Mouse (Mus musculus) spleen, adult 2 months (tissue): Measurements from ENCODE around the gene Tcp1. TPM values are rescaled to one million over a fixed set of nuclear protein-coding genes. Genes with fewer than 3 reads are reported as not detected.
"Not testable (repeated sequence)": the region's sequence is repeated elsewhere in the genome, so short reads cannot be mapped to it uniquely, and the experiment has no call there.

Source experiments
- DNase-seq, 2 experiments: peaks; one replicate each; pipeline versions ENCODE4 v3.0.0 to v3.0.0-alpha.2; 2012 to 2021; ENCODE audit warnings: low spot score in 2 of 2, low read depth in 1 of 2
- H3K27ac ChIP-seq: fragments of 200-500 bp; 2 replicates; pipeline ENCODE4 v1.5.1; 2012; ENCODE audit warnings: low read length, inconsistent platforms; ENCODE audit not compliant: insufficient read depth
- H3K27me3 ChIP-seq: fragments of 200-500 bp; 2 replicates; pipeline ENCODE4 v1.6.1; 2012; ENCODE audit warnings: mild to moderate bottlenecking, moderate library complexity, low read length, inconsistent platforms; ENCODE audit not compliant: control insufficient read depth, insufficient read depth
- H3K36me3 ChIP-seq: fragments of 200-500 bp; 2 replicates; pipeline ENCODE4 v1.6.1; 2012; ENCODE audit warnings: mild to moderate bottlenecking, low read length, inconsistent platforms; ENCODE audit not compliant: control insufficient read depth, insufficient read depth
- H3K4me1 ChIP-seq: fragments of 200-500 bp; 2 replicates; pipeline ENCODE4 v1.6.1; 2011; ENCODE audit warnings: inconsistent platforms; ENCODE audit not compliant: control insufficient read depth, insufficient read depth, insufficient read length
- H3K4me3 ChIP-seq: fragments of 200-500 bp; 2 replicates; pipeline ENCODE4 v1.5.1; 2011; ENCODE audit warnings: mild to moderate bottlenecking, inconsistent platforms; ENCODE audit not compliant: insufficient read depth, insufficient read length; ENCODE audit errors: extremely low read depth
- CTCF ChIP-seq: fragments of 200-500 bp; IDR thresholded peaks from 2 replicates; pipeline ENCODE4 v1.5.1; 2011; ENCODE audit warnings: mild to moderate bottlenecking, inconsistent platforms; ENCODE audit not compliant: insufficient read depth, insufficient read length, insufficient replicate concordance; ENCODE audit errors: extremely low read depth
- POLR2A ChIP-seq: fragments of 200-500 bp; IDR thresholded peaks from 2 replicates; pipeline ENCODE4 v1.6.1; 2011; ENCODE audit warnings: low read depth, low read length, inconsistent platforms
- WGBS: fragments of 180-500 bp; shearing (Covaris S2); methylation state at CpG from one replicate; pipeline ENCODE4 v1.1.7; 2018; 5-methylcytosine and 5-hydroxymethylcytosine counted together
- polyA plus RNA-seq: library from polyadenylated mRNA; depleted of rRNA; stranded (reverse); fragments of >200 nt; gene quantifications from 2 replicates; pipeline ENCODE4 v1.2.3, GENCODE M21; 2012

Tcp1 gene
- polyA plus RNA-seq, 1 experiment, result 32.9 TPM

DNA sequence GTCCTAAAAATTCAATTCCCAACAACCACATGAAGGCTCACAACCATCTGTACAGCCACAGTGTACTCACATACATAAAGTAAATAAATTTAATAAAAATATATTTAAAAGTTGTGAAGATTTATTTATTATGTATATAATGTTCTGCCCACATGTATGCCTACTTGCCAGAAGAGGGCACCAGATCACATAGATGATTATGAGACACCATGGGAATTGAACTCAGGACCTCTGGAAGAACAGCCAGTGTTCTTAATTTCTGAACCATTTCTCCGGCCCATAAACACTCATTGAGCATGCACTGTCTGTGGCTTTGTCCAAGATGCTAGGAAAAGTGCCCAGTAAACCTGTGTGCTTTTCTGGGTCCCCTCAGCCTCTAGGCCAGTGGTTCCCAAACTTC, 34.3 kb upstream of the Tcp1 start:
- no peaks in the 10 kb centered on the region for H3K36me3 ChIP-seq
- H3K27me3 ChIP-seq, result no peaks in the 10 kb centered on the region
- no peak overlapping the region for H3K27ac ChIP-seq
- no peak for DNase-seq
- 91% methylated on average over 1 of the region's 1 CpGs for WGBS
- no peak overlapping the region for H3K4me3 ChIP-seq
- TF ChIP-seq CTCF (no peak), POLR2A (no peak)
- H3K4me1 ChIP-seq, result no peaks in the 10 kb centered on the region

DNA sequence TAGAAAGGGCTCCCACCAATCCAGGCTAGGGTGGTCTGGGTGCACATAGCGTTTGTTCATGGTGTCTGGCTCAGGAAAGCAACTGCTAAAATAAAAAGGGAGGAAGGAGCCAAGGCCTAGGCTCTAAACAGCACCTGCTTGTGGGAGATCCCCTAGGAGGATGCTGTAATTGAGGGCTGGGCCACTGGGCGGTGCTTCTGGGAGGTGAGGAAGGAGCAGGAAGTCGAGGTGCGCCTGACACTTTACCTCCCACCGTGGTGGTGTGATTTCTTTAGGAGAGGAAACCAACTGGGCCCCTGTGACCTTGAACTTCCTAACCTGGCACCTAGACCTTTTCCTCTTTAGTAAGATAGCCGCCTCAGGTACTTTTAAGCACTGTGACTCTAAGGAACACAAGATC, 28.9 kb upstream of the Tcp1 start:
- no peaks in the 10 kb centered on the region for H3K4me1 ChIP-seq
- no peaks in the 10 kb centered on the region for H3K27me3 ChIP-seq
- no peak overlapping the region for H3K4me3 ChIP-seq
- TF ChIP-seq POLR2A, result no peak
- TF ChIP-seq CTCF, result no peak
- WGBS, result 33% methylated on average over 6 of the region's 6 CpGs
- no peak for DNase-seq
- no peak overlapping the region for H3K27ac ChIP-seq
- no peaks in the 10 kb centered on the region for H3K36me3 ChIP-seq

DNA sequence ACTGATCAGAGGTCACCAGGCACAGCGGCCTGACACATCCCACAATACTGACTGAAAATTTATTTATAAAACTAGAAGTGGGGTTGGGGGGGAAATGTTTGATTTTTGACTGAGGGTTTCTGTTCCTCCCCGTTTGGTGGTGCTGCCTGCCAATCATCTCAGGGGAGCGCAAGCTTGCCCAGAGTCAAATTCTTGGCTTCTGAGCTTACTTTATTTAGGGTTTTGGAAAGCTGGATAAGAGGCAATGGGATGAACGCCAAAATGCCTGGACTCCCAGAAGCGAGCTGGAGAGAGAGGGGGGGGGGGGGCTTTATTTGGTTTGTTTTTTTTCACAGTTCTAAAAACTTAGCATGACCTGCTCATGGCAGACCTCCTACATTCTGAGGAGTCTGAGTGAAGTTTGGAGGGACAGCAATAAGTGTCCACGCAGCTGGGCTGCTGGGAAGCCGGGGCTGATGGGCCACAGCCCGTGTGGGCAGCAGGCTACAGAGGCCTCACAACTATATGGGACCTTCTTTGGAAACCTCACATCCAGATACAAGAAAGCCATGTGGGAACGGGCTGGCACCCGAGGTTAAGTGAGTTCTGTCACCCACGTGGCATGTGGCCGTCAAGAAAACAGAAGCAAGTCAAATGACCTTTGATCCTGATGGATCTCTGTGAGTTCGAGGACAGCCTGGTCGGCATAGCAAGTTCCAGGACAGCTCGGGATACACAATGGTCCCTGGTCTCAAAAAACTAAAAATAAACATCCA, 28.3 kb upstream of the Tcp1 start:
- H3K27ac ChIP-seq, result no peak overlapping the region
- 82% methylated on average over 15 of the region's 15 CpGs for WGBS
- H3K4me3 ChIP-seq, result no peak overlapping the region
- no peaks in the 10 kb centered on the region for H3K4me1 ChIP-seq
- H3K27me3 ChIP-seq, result no peaks in the 10 kb centered on the region
- TF ChIP-seq CTCF (no peak), POLR2A (no peak)
- no peaks in the 10 kb centered on the region for H3K36me3 ChIP-seq
- no peak for DNase-seq

DNA sequence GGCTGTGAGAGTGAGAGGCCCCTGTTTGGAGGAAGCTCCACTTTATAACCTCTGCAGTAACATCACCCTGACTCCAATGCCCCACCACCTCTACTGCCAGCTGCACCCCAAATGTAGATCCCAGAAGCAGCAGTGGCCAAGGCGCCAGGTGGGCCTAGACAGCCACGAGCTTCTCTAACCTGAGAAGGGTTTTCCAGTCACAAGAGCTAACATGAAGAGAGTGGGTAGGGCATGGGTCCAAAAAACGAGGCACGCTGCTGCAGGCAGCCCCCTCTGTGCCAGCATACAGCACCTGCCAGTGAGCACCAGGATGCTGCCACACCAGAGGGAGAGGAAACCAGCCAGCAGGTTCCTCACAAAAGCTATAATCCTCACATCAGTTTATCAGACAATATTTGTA, 24.4 kb upstream of the Tcp1 start:
- TF ChIP-seq CTCF (no peak), POLR2A (no peak)
- H3K27me3 ChIP-seq, result no peaks in the 10 kb centered on the region

DNA sequence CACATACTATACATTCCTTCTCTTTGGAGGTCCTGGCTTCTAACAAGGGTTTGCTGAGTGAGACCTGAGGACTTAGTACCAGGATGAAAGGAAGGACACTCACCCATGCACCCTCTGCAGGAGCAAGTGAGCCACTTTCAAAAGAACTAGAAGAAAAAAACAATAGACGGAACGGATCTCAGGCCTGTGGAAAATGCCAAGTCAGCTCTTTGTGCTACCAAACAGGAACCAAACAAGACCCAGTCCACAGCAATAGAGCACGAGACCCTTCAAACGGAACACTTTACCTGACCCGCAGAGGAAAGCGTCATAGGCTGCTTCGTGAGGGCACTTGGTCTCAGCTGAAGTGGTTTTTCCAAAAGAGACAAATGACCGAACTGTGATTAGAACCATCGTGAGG, 23.5 kb upstream of the Tcp1 start:
- no peak overlapping the region for H3K4me3 ChIP-seq
- WGBS, result 91% methylated on average over 9 of the region's 9 CpGs
- TF ChIP-seq CTCF (no peak), POLR2A (no peak)

More for the DNA sequence above, 24.4 kb upstream of the Tcp1 start:
- Histone ChIP-seq H3K4me3 (no peak overlapping the region), H3K36me3 (no peaks in the 10 kb centered on the region; the same call in 1 of the 2 replicates), H3K27ac (no peak overlapping the region), H3K4me1 (no peaks in the 10 kb centered on the region)
- 86% methylated on average over 4 of the region's 4 CpGs for WGBS
- DNase-seq, result no peak

DNA sequence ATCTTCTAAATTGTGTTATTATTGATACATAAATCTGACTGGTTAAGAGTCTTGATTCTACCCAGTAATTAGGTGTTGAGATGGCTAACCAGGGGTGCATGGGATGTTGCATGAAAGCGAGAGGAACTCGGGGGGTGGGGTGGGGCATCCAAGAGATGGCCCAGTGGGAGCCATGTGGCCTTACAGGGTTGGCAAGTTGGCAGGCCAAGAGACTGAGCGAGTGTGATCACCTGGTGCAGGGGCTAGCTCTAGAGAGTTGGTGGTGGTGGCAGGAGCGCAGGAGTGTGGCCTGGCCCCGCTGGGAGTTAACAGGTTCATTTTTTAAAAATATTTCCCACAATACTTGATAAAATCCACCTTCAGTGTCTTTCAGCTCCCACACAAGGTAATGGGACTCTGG, 17.8 kb upstream of the Tcp1 start:
- no peaks in the 10 kb centered on the region for H3K27me3 ChIP-seq
- no peak for DNase-seq
- TF ChIP-seq POLR2A, result no peak
- TF ChIP-seq CTCF, result no peak
- no peak overlapping the region for H3K27ac ChIP-seq
- 94% methylated on average over 5 of the region's 5 CpGs for WGBS
- H3K36me3 ChIP-seq, result no peaks in the 10 kb centered on the region; the same call in 1 of the 2 replicates
- H3K4me1 ChIP-seq, result no peaks in the 10 kb centered on the region
- H3K4me3 ChIP-seq, result no peak overlapping the region

More for the DNA sequence above, 23.5 kb upstream of the Tcp1 start:
- Histone ChIP-seq H3K27ac (no peak overlapping the region), H3K27me3 (no peaks in the 10 kb centered on the region), H3K4me1 (no peaks in the 10 kb centered on the region), H3K36me3 (no peaks in the 10 kb centered on the region; the same call in 1 of the 2 replicates)
- no peak for DNase-seq

DNA sequence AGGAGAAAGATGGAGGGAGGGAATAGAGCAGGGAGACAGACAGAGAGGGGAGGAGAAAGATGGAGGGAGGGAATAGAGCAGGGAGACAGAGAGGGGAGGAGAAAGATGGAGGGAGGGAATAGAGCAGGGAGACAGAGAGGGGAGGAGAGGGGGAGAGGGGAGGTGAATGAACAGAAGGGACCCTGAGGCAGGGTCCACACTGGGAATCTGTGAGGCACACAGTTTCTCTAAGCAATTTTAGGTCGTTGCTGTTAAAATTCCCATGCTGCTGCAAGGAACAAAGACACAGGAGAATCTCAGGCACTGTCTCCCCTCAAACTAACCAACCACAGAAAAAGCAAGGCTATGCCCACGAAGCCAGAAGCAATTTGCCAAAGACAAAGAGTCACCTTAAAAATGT, 16.9 kb upstream of the Tcp1 start:
- not testable (repeated sequence) for H3K4me3 ChIP-seq, H3K36me3 ChIP-seq, H3K4me1 ChIP-seq, DNase-seq, H3K27ac ChIP-seq, H3K27me3 ChIP-seq
- WGBS, result 85% methylated on average over 2 of the region's 2 CpGs
